Mouse (Mus musculus) kidney, adult 18-20 months (tissue): ENCODE data around the gene Vcam1.

ENCODE experiments used
- DNase-seq: peaks from one replicate; pipeline ENCODE4 v3.0.0; 2021

Vcam1 gene

DNA sequence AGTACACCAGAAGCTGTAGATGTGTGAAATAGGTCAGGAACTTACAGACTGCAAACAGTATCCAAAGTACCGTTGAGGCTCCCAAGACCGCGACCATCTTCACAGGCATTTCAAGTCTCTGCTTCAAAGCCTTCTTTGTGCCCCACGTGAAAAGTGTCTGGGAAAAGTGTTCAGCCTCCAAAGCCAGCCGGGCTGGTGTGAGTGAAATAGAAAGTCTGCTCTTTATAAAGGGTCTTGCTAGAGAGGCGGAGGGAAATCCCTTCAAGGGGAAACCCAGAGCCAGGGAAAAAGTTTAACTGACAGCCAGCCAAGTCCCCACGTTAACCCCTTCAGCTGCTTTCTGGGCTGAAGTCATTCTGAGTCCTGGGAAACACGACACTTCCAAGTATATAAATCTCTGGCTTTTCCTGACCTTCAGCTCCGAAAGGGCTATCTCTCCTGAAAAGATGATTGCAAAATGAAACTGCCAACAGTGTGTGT is at the start of gene Vcam1:
TSS of gene Vcam1 (minus strand) at position 430 of the 480 bp plus-strand sequence.
- peak; percentile 49 for DNase-seq

DNA sequence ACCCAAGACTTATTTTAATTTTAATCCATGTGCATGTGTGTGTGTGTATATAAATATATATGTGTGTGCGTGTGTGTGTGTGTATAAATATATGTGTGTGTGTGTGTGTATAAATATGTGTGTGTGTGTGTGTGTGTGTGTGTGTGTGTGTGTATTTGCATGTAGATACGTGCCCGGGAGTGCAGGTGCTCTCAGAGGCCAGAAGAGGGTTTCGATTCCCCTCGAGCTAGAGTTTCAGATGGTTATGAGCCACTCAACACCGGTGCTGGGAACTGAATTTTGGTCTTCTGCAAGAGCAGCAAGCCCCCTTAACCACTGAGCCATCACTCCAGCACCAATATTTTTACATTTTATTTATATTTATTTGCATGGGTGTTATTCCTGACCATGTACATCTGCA is 45.6 kb upstream of the Vcam1 start:
- DNase-seq = no peak

DNA sequence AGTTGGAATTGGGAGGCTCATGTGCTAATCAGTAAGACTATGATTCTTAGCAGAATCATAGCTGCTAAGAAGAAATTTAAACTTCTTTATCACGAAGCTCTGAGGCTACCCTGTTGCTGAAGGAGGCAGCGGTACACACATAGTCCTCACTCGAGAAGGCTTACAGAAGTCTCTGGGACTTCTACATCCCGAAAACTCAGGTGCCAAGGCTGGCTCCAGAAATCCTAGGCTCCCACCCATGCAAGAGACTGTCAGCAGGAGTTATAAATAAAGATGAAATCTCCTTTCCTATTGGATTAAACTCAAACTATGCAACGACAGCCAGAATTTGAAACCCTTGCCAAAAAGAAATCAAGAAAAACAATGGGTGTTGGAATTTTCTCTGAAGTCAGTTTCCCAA is 42.0 kb upstream of the Vcam1 start:
- DNase-seq = no peak

DNA sequence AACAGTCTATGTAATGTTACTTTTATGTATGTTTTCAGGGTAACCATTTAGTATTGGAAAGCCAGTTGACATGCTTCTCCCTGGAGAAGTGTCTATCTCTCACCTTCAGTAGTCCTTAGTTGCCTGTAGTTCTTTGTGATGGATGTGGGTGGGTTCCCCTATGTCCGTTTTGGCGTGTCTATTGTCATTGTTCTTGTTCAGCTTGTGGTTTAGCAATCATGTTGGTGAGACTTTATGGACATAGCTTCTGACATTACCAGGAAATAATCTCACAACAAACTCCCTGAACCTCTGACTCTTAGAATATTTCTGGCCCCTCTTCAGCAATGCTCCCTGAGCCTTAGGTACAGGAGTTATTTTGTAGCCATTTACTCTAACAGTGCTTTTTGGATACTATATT is 38.6 kb upstream of the Vcam1 start:
- no peak for DNase-seq

DNA sequence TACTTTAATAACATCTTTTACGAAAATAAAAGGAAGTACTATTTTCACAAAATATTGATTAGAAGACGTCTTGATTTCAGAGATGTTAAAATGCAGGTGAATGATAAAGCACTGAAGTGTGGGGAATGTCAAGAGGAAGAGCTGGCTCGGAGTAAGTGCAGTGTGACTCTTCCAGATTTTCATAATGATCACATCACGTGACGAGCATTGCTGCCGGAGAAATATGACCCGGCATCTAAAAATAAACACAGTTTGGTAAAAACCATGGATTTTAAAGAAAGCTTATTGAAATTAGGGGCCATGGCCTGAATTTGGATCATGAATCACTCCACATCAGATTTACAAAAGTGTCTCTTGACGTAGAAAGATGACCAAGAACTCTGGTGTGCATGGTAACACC is 36.8 kb upstream of the Vcam1 start:
- no peak for DNase-seq

DNA sequence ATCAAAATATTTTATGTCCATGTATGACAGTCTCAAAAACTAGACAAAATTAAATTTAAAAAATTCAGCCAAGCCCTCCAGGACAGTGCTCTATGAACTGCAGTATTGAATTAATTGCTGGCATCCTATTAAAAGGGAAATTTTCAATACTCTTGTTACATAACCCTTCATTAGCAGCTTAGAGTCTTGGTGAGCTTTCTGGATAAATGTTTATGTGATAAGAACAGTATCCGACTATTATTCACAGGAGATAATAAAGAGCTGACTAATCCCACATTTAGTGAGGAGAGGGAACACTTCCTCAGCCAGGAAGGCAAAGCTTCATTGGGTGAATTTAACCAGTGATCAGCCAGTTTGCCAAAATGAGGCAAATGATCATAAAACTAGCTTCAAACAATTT is 35.5 kb upstream of the Vcam1 start:
- DNase-seq = no peak

DNA sequence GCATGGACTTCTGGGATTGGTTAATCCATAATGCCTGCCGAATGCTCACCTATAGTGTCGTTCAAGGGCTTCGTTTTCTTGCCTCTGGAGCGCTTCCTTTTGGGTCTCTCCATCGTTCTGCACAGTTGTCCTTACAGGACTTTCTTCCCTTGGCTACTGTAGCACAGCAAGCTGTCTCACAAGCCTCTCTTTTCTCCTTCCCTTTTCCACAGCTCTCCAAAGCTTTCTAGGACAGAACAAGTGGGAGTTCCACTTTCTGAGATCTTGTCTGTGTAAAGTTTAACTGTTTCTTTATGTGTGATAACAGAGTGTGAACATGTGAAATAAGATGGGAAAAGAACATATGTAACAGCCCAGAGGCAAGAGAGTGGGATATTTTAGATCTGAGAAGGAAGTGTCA is 34.0 kb upstream of the Vcam1 start:
- DNase-seq = no peak

DNA sequence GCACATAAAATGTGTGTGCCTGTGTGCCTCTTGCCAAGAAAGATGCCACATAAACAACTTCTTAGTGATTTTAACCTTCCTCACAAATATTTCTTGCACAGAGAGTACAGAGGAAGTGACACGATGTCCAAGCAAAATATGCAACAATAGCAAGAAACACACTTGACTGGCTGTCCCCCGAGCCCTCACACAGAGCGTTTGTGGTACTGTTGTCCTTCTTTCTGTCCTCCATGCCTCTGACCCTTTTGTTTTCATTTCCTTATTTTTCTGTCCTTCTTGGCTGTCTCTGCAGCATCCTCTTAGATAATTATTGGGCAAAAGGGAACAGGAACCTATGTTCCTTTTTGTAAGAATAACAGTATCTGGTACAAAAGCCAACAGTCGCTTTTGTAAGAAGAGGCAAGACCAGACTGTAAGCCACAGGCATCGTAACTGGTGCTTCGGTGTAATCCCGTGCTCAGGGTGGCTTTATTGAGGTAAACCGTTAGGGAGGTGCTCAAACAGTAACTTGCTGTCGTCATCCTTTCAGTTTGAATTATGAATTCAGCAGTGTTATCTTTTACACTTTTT is 32.7 kb upstream of the Vcam1 start:
- no peak for DNase-seq

DNA sequence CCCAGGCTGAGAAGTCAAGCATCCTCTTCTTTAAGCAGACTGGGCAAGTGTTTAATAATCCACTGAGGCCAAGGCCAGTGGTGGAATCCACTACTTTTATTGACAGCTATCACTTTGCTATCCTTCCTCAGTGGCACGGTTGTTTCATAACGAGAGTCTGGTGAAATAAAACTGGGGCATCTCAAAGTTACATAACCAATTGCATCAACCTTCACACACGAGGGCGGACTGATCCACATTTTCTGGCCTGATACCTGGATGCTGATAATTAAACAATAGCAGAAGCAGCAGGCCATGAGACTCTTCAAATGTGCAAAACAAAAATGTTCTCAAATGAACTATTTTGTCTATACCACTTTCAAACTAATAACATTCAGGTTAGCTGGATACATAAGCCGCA is 29.9 kb upstream of the Vcam1 start:
- no peak for DNase-seq

DNA sequence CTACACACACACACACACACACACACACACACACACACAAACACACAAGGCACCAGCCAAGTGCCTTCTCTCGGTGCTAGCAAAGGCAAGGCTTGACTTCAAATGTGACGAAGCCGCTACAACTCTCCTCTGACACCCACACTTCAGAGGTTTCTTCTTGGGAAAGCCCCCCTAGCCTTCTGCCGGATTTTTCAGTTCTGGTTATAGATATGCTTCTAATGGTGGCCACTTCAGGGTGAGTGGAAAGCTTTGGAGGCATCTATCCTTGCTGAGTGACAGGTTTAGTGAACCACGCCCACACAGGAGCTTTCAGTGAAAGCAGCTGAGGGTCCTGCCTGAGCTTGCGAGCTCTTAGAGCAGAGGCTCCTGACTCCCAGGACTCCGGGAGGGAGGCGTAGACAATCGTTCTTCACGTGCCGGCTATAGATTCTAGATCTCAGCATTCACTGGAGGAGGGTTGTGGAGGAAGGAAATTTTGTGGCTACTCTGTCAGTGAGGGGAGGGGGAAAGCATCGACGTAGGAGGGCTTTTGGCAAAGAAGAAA is 28.0 kb upstream of the Vcam1 start:
- no peak for DNase-seq

DNA sequence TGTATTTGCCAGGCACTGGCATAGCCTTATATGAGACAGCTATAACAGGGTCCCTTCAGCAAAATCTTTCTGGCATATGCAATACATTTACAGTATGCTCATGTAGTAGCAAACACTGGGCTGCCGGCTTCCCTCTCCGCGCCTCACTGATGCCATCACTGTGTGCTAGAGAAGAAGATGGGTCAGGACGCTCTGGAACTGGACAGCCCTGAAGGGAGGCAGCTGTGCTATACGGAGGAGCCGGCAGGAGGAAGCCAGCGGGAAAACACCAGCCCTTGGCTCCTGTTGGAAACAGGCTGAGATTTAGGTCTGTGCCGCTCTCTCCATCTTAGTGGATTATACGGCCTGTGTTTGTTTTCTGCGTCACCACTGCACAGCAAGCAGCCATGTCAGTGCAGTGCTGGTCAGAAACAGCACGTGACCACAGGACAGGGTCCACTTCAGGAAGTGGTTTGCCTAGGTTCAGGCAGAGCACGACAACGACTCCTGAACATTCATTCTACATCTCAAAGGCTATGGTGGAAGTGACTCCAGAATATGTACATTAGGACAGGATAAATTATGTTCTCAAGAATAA is 20.7 kb upstream of the Vcam1 start:
- no peak for DNase-seq

DNA sequence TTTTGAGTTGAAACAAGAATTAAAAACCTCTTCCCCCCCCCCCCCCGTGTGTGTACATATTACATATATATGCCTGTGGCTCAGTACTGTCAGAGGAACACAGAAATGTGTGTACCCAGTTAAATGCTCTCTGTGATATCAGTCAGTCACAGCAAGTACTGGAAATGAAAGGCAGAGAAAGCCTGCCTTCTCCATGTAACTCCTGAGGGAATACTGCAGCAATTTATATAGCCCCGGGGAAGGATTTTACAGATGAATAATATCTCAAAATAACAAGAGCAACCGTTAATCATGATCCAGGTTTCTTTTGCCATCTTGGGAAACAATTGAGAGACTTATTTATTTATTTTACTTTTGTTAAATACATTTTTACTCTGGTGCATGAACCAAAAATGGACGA is 19.6 kb upstream of the Vcam1 start:
- no peak for DNase-seq

DNA sequence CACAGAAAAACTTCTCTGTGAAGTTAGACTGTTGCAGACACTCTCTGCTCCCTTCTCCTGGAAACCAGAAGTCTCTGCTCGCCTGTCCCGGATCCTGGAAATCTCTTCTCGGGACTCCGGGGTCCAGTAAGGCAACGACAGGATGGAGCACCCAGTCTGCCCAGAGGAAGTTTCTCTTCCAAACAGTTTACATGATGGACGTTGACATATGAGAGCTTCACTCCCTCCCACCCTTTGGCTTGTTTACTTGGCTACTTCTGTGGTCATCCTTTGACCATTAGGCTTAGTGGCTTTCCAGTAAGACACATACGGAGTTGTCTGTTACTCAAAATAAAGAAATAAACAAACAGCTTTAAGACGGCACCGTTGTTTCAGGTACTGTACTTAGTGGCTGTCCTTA is 19.2 kb upstream of the Vcam1 start:
- no peak for DNase-seq

DNA sequence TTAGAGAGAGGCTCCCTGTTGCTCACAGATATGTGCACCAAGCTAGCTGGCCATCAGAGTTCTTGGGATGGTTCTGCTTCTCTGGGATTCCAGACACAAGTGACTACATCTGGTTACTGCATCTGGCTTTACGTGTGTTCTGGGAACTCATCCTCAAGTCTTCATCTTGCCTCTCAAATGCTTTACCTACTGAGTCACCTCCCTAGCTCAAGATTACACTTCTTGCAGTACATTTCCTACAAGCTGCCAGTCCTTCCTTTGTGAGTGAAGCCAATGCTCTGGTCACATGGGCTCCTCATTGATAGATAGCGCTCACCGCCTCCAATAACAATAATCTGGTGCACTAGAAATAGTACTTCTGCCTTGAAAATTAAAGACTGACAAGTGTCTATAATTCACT is 11.7 kb upstream of the Vcam1 start:
- DNase-seq = no peak

DNA sequence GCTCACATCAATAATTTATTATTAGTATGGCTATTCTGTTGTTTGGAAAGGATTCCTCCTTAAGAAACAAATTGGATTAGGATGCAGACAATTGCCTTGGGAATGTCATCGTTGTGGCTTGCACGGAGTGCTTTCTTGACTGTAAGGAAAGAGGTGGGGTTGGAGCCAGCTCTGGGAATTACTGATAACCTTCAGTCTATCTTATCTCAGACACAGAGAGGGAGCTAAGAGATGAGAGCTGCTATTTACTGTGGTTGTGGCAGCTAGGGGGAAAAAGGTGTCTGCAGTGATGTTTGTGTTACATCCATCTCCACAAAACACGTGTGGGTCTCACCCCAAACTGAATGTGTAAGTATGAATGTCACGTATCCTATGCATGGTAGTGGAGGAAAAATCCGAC is 9.5 kb upstream of the Vcam1 start:
- DNase-seq = no peak

DNA sequence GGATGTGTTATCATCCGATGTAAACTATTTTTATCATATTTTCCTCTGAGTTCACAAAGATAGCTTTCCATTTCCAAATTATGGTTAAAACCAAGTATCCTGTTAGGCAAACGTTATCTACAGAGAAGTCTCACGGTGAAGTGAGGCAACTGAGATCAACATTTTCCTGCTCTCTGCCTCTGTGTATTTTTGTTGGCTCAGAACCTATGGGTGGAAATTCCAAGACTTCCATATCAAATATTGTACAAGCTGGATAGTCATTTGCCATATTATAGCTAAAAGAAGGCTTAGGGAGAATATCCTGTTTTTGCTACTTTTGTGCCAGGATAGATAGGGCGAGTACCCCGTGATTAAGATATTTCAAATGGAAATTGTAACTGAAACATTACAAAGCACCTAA is 8.6 kb upstream of the Vcam1 start:
- no peak for DNase-seq

DNA sequence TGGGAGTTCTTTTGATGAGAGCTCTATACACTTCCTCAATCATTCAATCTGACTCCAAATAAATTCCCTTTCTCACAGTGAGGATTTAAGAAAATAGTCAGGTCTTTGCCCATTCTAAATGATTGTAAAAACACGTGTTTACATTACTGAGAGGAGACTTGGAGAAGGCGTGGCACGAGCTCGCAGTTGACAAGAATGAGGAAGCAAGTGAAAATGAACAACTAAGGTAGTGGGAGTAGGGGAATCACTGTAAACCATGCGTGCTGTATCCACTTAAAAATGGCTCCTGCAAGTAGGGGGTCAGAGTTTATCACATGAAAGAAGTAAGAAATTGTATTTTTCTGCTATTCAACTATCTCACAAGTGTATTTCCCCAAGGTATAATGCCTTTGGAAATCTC is 3.9 kb upstream of the Vcam1 start:
- no peak for DNase-seq

DNA sequence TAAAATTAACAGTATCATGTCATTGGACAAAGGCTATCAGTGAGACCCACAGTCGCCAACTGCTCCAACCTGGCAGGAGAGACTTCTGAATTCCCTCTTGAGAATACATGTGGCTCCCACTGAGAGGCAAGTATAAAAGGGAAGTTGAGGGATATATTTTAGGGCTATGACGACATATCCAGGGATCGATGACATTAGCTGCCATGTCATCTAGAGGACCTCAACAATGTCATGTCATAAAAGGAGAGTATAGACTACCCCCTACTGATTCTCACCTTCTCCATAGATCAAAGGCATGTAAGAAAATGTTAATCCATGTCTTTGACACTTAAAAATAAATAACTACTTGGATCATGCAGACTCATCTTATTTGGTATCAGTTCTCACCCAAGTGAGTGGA is 1.2 kb upstream of the Vcam1 start:
- DNase-seq = no peak

DNA sequence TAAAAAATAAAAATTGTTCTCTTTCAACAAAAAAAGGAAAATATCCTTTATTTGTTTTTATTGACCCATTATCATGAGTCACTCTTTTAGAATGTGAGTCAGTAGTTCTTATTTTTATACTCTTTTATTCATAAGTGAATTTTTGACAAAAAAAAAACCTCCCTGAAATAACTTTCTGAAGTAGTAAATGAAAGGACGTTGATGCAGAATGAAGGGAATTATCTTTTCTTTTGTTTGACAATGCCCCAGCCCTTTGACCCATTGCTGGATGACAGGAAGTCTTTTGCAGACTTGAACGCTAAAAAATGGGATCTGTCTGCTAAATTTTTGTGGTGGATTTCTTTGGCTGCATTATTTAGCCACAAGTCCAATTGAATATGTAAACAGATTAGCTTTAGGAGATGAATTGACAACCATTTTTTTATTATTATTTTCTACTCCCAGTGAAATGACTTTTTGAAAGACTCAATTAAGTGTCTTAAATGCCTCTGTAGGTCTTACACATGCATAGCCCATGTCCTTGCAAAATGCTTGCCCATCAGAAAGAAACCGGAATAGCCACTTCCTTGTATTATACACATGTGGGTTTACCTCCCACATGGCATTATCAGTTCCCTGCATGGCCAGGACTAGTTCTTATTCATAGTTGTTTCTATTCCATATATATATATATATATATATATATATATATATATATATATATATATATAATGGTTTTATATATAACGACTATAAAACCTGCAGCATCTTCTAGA is 530 bp upstream of the Vcam1 start:
- DNase-seq = no peak

DNA sequence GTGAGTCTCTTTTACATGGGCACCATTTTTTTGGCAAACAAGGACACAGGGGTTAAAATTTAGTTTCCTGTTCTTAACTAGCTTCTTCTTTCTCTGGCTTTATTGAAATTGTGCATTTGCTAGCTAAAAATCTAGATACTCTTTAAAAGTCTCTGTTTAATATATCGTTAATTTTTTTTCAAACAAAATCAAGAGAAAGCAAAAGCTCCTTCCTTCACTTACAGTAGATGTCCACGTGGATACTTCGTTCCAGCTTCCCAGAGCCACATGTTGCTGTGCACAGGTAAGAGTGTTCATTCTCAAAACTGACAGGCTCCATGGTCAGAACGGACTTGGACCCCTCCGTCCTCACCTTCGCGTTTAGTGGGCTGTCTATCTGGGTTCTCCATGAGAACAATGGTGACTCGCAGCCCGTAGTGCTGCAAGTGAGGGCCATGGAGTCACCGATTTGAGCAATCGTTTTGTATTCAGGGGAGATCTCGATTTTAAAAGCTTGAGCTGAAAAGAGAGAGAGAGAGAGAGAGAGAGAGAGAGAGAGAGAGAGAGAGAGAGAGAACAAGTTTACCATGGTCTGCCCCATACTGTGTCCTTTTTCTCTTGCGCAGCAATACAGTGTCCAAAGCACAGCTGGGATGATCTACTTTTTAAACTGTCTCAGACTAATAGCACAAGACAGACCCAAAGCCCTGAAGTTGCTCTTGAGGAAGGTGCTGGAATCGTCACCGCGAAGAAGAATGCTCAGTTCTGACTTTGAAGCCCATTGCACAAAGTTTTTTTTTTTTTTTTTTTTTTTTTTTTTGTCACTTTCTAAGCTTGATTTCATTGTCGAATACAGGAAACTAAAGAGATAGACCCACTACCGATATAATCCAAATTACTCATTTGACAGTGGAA is 930 bp downstream of the Vcam1 start:
- peak; percentile 5 for DNase-seq

DNA sequence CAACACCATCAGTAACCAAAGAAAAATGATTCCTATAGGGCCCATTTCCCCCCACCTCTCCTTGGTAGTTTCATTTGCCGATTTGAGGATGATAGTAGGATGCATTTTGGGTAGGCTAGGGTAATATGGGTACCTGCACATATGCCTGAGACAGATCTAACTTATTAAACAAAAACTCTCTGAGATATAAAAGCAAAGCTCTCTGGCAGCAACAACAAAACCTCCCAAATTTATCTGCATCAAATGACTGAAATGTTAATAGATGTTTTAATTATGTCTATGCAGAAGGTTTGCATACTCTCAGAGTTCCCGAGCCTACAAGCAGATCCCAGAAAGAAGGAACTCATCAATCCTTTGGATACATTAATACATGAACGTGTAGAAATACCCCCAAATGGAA is 1.7 kb downstream of the Vcam1 start:
- no peak for DNase-seq

DNA sequence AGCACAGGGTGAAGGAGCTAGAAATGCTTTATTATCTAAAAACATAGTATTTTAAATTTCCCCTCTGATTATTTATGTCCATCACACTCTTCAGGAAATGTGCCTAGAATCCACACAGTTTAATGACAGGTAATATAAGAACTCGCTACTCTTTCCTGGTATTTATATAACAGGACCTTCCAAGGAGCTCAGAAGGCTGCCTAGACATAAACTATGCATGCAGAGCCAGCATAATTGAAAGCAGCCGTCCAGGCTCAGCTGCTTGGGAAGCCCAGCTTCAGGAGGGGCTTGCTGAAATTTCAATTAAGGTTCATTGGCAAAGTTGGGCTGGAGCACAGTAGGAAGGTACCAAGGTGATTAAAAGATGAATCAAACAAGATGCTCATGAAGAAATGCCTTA is 2.2 kb downstream of the Vcam1 start:
- DNase-seq = no peak

DNA sequence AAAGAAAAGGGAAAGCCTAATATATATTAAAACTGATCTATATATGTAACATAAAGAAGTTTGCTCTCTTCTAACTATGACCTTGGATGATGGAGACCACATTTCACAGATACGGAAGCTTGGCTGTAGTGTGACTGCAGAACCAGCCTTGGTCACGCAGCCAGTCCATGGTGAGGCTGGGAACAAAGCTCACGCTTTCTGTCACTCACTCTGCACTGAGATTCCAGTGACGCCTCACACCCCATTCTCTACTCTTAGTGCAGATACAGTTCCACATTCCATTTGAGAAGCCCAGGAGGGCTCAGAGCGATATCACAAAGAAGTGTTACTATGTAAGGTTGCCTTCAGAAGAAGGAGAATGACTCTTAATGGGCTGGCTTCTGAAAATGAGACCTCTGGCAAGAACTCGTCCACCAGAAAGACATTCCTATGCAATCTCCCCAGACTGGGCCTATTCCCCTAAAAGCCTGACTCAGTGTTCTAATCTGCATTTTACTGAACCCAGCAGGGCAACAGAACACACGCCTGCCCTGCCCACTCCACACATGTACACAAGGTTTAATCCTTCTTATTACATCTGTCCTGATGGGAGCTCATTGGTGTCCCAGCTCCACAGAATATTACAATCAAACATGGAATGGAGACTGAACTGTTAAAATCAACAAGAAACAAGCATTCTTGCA is 2.8 kb downstream of the Vcam1 start:
- no peak for DNase-seq
